Mouse (Mus musculus) E14TG2a.4 (cell line): Measurements from ENCODE around the gene Themis2.

Source experiments
- CTCF ChIP-seq: conservative IDR thresholded peaks from 2 replicates; pipeline ENCODE4 v1.5.1; 2014; ENCODE audit warnings: low read length
- NANOG ChIP-seq: IDR thresholded peaks from 2 replicates; pipeline ENCODE4 v1.6.1; 2014; ENCODE audit warnings: borderline replicate concordance, low read length, mixed read lengths
- POU5F1 ChIP-seq: IDR thresholded peaks from 2 replicates; pipeline ENCODE4 v1.6.1; 2014; ENCODE audit warnings: low read length, borderline replicate concordance

DNA sequence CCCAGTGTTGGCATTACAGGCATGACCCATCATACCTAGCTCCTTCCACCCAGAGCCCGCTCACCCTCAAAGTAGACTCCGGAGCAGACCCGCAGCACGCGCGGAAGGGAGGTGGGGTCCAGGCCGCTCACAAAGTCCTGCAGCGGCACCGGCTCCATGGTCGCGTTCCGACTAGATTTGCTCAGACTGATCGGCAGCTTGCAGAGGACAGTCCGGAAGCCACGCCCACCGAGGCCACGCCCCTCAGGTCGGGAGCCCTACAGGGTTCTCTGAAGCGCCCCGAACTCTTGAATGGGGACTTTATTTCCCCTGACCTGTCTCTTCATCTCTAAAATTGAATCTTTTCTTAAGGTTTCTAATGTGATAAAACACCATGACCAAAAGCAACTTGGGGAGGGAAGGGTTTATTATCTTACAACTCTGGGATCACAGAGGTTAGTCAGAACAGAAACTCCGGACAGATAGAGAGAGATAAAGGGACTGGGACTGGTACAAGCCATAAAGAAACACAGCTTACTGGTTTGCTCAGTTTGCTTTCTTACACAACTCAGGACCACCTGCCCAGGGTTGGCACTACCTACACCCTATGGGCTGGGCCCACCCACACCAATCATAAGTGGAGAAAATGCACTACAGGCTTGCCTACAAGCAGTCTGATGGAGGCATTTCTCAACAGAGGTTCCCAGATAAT, at the start of gene Themis2:
- no peak for TF ChIP-seq CTCF
- no peak for TF ChIP-seq POU5F1
- TF ChIP-seq NANOG: no peak
